In genomic region chr8:124896010-124896631, GRCm38 (mm10) we compare ENCODE assay signal across 8 mouse cellular contexts. TPM values are rescaled to one million over a fixed set of nuclear protein-coding genes. Genes with fewer than 3 reads are reported as not detected.
DNase-seq lines count a peak whose midpoint lies in the region; ATAC-seq lines count a peak whose summit lies in the region.

No protein-coding gene starts in this region.

- H3K36me3 ChIP-seq in forebrain, embryonic 12.5 days (replicated peaks) = peaks cover 50% of the 10 kb centered on the region
- H3K36me3 ChIP-seq in limb, embryonic 15.5 days = peaks cover 40% of the 10 kb centered on the region

- ATAC-seq in forebrain, embryonic 12.5 days (ENCODE audit: low FRiP score) = no peak
- no peak for ATAC-seq in limb, embryonic 15.5 days (ENCODE audit: insufficient number of reproducible peaks, low FRiP score, low TSS enrichment, low read depth)
- ATAC-seq in megakaryocyte progenitor cell, adult 5-6 weeks (replicated peaks; ENCODE audit: poor library complexity) = no peak

- no peaks in the 10 kb centered on the region for H3K27me3 ChIP-seq in forebrain, embryonic 12.5 days
- H3K27me3 ChIP-seq in limb, embryonic 15.5 days = no peaks in the 10 kb centered on the region

- H3K4me3 ChIP-seq in forebrain, embryonic 12.5 days (replicated peaks) = peak overlapping the region; percentile 96
- H3K4me3 ChIP-seq in limb, embryonic 15.5 days = peak overlapping the region; percentile 93

- WGBS in forebrain, embryonic 12.5 days = 88% methylated on average over 26 of the region's 26 CpGs
- 80% methylated on average over 26 of the region's 26 CpGs for WGBS in limb, embryonic 15.5 days

- no peaks in the 10 kb centered on the region for H3K9me3 ChIP-seq in forebrain, embryonic 12.5 days
- no peaks in the 10 kb centered on the region for H3K9me3 ChIP-seq in limb, embryonic 15.5 days

- peak overlapping the region; percentile 99 for H3K4me2 ChIP-seq in forebrain, embryonic 12.5 days
- H3K4me2 ChIP-seq in limb, embryonic 15.5 days = peak overlapping the region; percentile 94

- H3K9ac ChIP-seq in forebrain, embryonic 12.5 days = peak overlapping the region; percentile 92
- peak overlapping the region; percentile 85; the same call in 1 of the 2 replicates for H3K9ac ChIP-seq in limb, embryonic 15.5 days

- 0 out of 2 replicates have a peak overlapping the region, but pooled peaks have one; percentile 83 for H3K27ac ChIP-seq in forebrain, embryonic 12.5 days
- H3K27ac ChIP-seq in limb, embryonic 15.5 days = peak overlapping the region; percentile 82; the same call in 1 of the 2 replicates

- DNase-seq in kidney, adult 9 months = peak; percentile 22
- DNase-seq in kidney, adult 18-20 months = no peak
- DNase-seq in ZHBTc4 (ENCODE audit: low read depth, low spot score) = peak; percentile 34
- DNase-seq in testis, postnatal 14 days (ENCODE audit: low spot score) = peak; percentile 33
- no peak for DNase-seq in natural killer cell, adult 2 months (ENCODE audit: low spot score in 2 of 2)

- H3K4me1 ChIP-seq in forebrain, embryonic 12.5 days = peaks cover 34% of the 10 kb centered on the region
- H3K4me1 ChIP-seq in limb, embryonic 15.5 days = peaks cover 24% of the 10 kb centered on the region

RNA-seq across cellular contexts. Expression of gene Exoc8, which starts 1.4 kb away (rescaled TPM):
- polyA plus RNA-seq in forebrain, embryonic 12.5 days (2016; fragmentation: Nextera tagmentation; extraction: Ambion mirVana) = 15.0 and 15.3 TPM in 2 replicates
- polyA plus RNA-seq in limb, embryonic 15.5 days (2015; fragmentation: Nextera tagmentation; extraction: Ambion mirVana) = 6.3 and 8.1 TPM in 2 replicates
- total RNA-seq in megakaryocyte progenitor cell, adult 5-6 weeks (2015) = 7.9 and 8.7 TPM in 2 replicates
- total RNA-seq in megakaryocyte progenitor cell, adult 5-6 weeks (2017) = 12.8 and 17.7 TPM in 2 replicates

RNA-seq across cellular contexts. Expression of gene Sprtn, which starts 1.6 kb away (rescaled TPM):
- polyA plus RNA-seq in forebrain, embryonic 12.5 days (2016; fragmentation: Nextera tagmentation; extraction: Ambion mirVana) = 12.8 and 14.5 TPM in 2 replicates
- 10.6 and 11.8 TPM in 2 replicates for polyA plus RNA-seq in limb, embryonic 15.5 days (2015; fragmentation: Nextera tagmentation; extraction: Ambion mirVana)
- 15.7 and 19.1 TPM in 2 replicates for total RNA-seq in megakaryocyte progenitor cell, adult 5-6 weeks (2015)
- total RNA-seq in megakaryocyte progenitor cell, adult 5-6 weeks (2017) = 19.6 and 25.5 TPM in 2 replicates

RNA-seq across cellular contexts. Expression of gene 2810004N23Rik, which starts 33.2 kb away (rescaled TPM):
- 53.8 and 55.3 TPM in 2 replicates for polyA plus RNA-seq in forebrain, embryonic 12.5 days (2016; fragmentation: Nextera tagmentation; extraction: Ambion mirVana)
- 40.2 and 41.9 TPM in 2 replicates for polyA plus RNA-seq in limb, embryonic 15.5 days (2015; fragmentation: Nextera tagmentation; extraction: Ambion mirVana)
- total RNA-seq in megakaryocyte progenitor cell, adult 5-6 weeks (2015) = 29.7 and 35.7 TPM in 2 replicates
- total RNA-seq in megakaryocyte progenitor cell, adult 5-6 weeks (2017) = 68.5 and 72.1 TPM in 2 replicates

RNA-seq across cellular contexts. Expression of gene Gnpat, which starts 33.3 kb away (rescaled TPM):
- polyA plus RNA-seq in forebrain, embryonic 12.5 days (2016; fragmentation: Nextera tagmentation; extraction: Ambion mirVana) = 130 and 131 TPM in 2 replicates
- polyA plus RNA-seq in limb, embryonic 15.5 days (2015; fragmentation: Nextera tagmentation; extraction: Ambion mirVana) = 83.9 and 88.7 TPM in 2 replicates
- 108 and 116 TPM in 2 replicates for total RNA-seq in megakaryocyte progenitor cell, adult 5-6 weeks (2015)
- 103 and 104 TPM in 2 replicates for total RNA-seq in megakaryocyte progenitor cell, adult 5-6 weeks (2017)

RNA-seq across cellular contexts. Expression of gene Egln1, which starts 53.0 kb away (rescaled TPM):
- polyA plus RNA-seq in forebrain, embryonic 12.5 days (2016; fragmentation: Nextera tagmentation; extraction: Ambion mirVana) = 19.5 and 20.0 TPM in 2 replicates
- polyA plus RNA-seq in limb, embryonic 15.5 days (2015; fragmentation: Nextera tagmentation; extraction: Ambion mirVana) = 13.4 and 16.5 TPM in 2 replicates
- 30.2 and 32.0 TPM in 2 replicates for total RNA-seq in megakaryocyte progenitor cell, adult 5-6 weeks (2015)
- 21.9 and 25.0 TPM in 2 replicates for total RNA-seq in megakaryocyte progenitor cell, adult 5-6 weeks (2017)

Comparison
In these comparisons a context has a peak if more than half of its experiments do, and no peak if none do; other contexts are left out.
1. DNase-seq: peak in kidney, adult 9 months (single experiment), ZHBTc4 (single experiment) and testis, postnatal 14 days (single experiment); none in kidney, adult 18-20 months (single experiment) and natural killer cell, adult 2 months (0 of 2).